29 mouse cellular contexts compared by ENCODE assay signal in genomic region chr11:112722936-112723335, GRCm38 (mm10). TPM values are rescaled to one million over a fixed set of nuclear protein-coding genes. Genes with fewer than 3 reads are reported as not detected.
DNase-seq lines count a peak whose midpoint lies in the region; ATAC-seq and TF ChIP-seq lines count a peak whose summit lies in the region.
"Had no signal": no experiment of that assay in that cellular context is flagged by ENCODE, and none has a peak within 500 bp of the region (broad histone marks: within the 10 kb centered on the region; RNA-seq: fewer than 3 reads in every experiment).

No protein-coding gene starts in this region.

- no peak overlapping the region for H3K4me2 ChIP-seq in forebrain, postnatal 0 days (ENCODE audit: low read depth)
- no peak overlapping the region for H3K4me2 ChIP-seq in liver, embryonic 11.5 days
- H3K4me2 ChIP-seq in liver, postnatal 0 days (ENCODE audit: low read depth, low read length) = no peak overlapping the region
- H3K4me2 ChIP-seq in stomach, embryonic 16.5 days (ENCODE audit: low read depth, low read length) = no peak overlapping the region
- H3K4me2 ChIP-seq: embryonic facial prominence, embryonic 13.5 days; forebrain, embryonic 13.5 days; heart, embryonic 13.5 days; hindbrain, embryonic 14.5 days had no signal

- TF ChIP-seq POLR2A in liver, adult 2 months (IDR thresholded peaks at IDR 0.05; ENCODE audit: extremely low read depth, insufficient read depth, low read length) = no peak

- H3K4me3 ChIP-seq in forebrain, embryonic 10.5 days = no peak overlapping the region
- H3K4me3 ChIP-seq in forebrain, postnatal 0 days (ENCODE audit: low read depth, low read length) = no peak overlapping the region
- H3K4me3 ChIP-seq in liver, adult 2 months (ENCODE audit: insufficient read depth, low read depth, low read length) = no peak overlapping the region
- H3K4me3 ChIP-seq in liver, embryonic 11.5 days (ENCODE audit: low read depth, low read length) = no peak overlapping the region
- H3K4me3 ChIP-seq in liver, postnatal 0 days (ENCODE audit: low read depth, low read length) = no peak overlapping the region
- H3K4me3 ChIP-seq in stomach, embryonic 16.5 days (replicated peaks; ENCODE audit: low read length) = no peak overlapping the region
- H3K4me3 ChIP-seq: embryonic facial prominence, embryonic 10.5 days; embryonic facial prominence, embryonic 13.5 days; erythroblast, embryonic 14.5 days; forebrain, embryonic 13.5 days; gastrocnemius, adult 2 months; heart, embryonic 13.5 days had no signal

- WGBS in forebrain, embryonic 10.5 days = 85% methylated on average over 4 of the region's 4 CpGs
- 87% methylated on average over 4 of the region's 4 CpGs for WGBS in forebrain, postnatal 0 days
- WGBS in liver, adult 2 months = 25% methylated on average over 4 of the region's 4 CpGs
- 48% methylated on average over 4 of the region's 4 CpGs for whole genome bisulfite sequencing in liver, embryonic 11.5 days
- WGBS in liver, postnatal 0 days (ENCODE audit: insufficient replicate concordance) = 42% methylated on average over 4 of the region's 4 CpGs
- 14% methylated on average over 4 of the region's 4 CpGs for WGBS in stomach, embryonic 16.5 days

- DNase-seq in forebrain, embryonic 10.5 days (ENCODE audit: extremely low spot score, low spot score) = no peak
- no peak for DNase-seq in forebrain, postnatal 0 days
- peak; percentile 86 for DNase-seq in liver, adult 2 months (ENCODE audit: extremely low read depth, low read depth, low spot score)
- no peak for DNase-seq in liver, embryonic 11.5 days (ENCODE audit: low spot score)
- no peak for DNase-seq in liver, postnatal 0 days
- DNase-seq in layer of hippocampus, adult 11-12 months (ENCODE audit: low spot score) = no peak
- no peak for DNase-seq in left cerebral cortex, postnatal 4 days
- DNase-seq: adrenal gland, postnatal 14 days; cerebellum, adult 11-12 months; cerebellum, adult 8-10 months; cerebellum, postnatal 10 days; cerebellum, postnatal 36 days; embryo, embryonic 11 days; gastrocnemius, adult 2 months; gastrocnemius, postnatal 14 days; heart, postnatal 14 days; heart, postnatal 4 days had no signal

- no peak for ATAC-seq in forebrain, postnatal 0 days
- ATAC-seq in liver, embryonic 11.5 days (replicated peaks; ENCODE audit: low FRiP score) = no peak
- ATAC-seq in liver, postnatal 0 days = no peak
- ATAC-seq in stomach, embryonic 16.5 days (ENCODE audit: insufficient read depth, low FRiP score) = peak; percentile 74
- ATAC-seq: forebrain, embryonic 13.5 days; forebrain, embryonic 16.5 days; hindbrain, postnatal 0 days; Patski had no signal

- TF ChIP-seq EP300 in liver, postnatal 0 days (IDR thresholded peaks at IDR 0.05; ENCODE audit: low read depth) = no peak

- H3K36me3 ChIP-seq in forebrain, embryonic 10.5 days (replicated peaks) = 0 out of 2 replicates have a peak, but pooled peaks cover 2% of the 10 kb centered on the region
- H3K36me3 ChIP-seq in forebrain, postnatal 0 days (ENCODE audit: insufficient read depth) = no peaks in the 10 kb centered on the region
- no peaks in the 10 kb centered on the region for H3K36me3 ChIP-seq in liver, adult 2 months (ENCODE audit: control insufficient read depth, insufficient read depth, low read length)
- no peaks in the 10 kb centered on the region for H3K36me3 ChIP-seq in liver, embryonic 11.5 days (ENCODE audit: control insufficient read depth, insufficient read depth, low read length)
- no peaks in the 10 kb centered on the region for H3K36me3 ChIP-seq in liver, postnatal 0 days (replicated peaks; ENCODE audit: insufficient read depth, low read length)
- no peaks in the 10 kb centered on the region for H3K36me3 ChIP-seq in stomach, embryonic 16.5 days (ENCODE audit: control insufficient read depth, insufficient read depth, low read length)
- H3K36me3 ChIP-seq: embryonic facial prominence, embryonic 10.5 days; embryonic facial prominence, embryonic 13.5 days; G1E; heart, embryonic 13.5 days had no signal

- no peaks in the 10 kb centered on the region for H3K79me2 ChIP-seq in liver, adult 2 months (ENCODE audit: control insufficient read depth, insufficient read depth, low read length)

- H3K27me3 ChIP-seq in forebrain, embryonic 10.5 days (ENCODE audit: poor library complexity, severe bottlenecking) = no peaks in the 10 kb centered on the region
- no peaks in the 10 kb centered on the region for H3K27me3 ChIP-seq in forebrain, postnatal 0 days (ENCODE audit: insufficient read depth, low read length)
- no peaks in the 10 kb centered on the region for H3K27me3 ChIP-seq in liver, adult 2 months (ENCODE audit: control insufficient read depth, insufficient read depth, low read length)
- no peaks in the 10 kb centered on the region for H3K27me3 ChIP-seq in liver, embryonic 11.5 days (replicated peaks; ENCODE audit: control insufficient read depth, insufficient read depth, low read length)
- no peaks in the 10 kb centered on the region for H3K27me3 ChIP-seq in liver, postnatal 0 days (ENCODE audit: insufficient read depth, low read length)
- no peaks in the 10 kb centered on the region for H3K27me3 ChIP-seq in stomach, embryonic 16.5 days (ENCODE audit: control insufficient read depth, insufficient read depth, low read length)
- H3K27me3 ChIP-seq: CH12.LX; embryonic facial prominence, embryonic 13.5 days; forebrain, embryonic 13.5 days; heart, embryonic 13.5 days had no signal

- peaks cover 4% of the 10 kb centered on the region; the same call in 1 of the 2 replicates for H3K9me3 ChIP-seq in forebrain, embryonic 10.5 days
- no peaks in the 10 kb centered on the region for H3K9me3 ChIP-seq in forebrain, postnatal 0 days (ENCODE audit: low read length)
- no peaks in the 10 kb centered on the region for H3K9me3 ChIP-seq in liver, embryonic 11.5 days (ENCODE audit: control insufficient read depth, low read length)
- no peaks in the 10 kb centered on the region; the same call in 1 of the 2 replicates for H3K9me3 ChIP-seq in liver, postnatal 0 days (ENCODE audit: low read length)
- H3K9me3 ChIP-seq in stomach, embryonic 16.5 days (replicated peaks; ENCODE audit: control insufficient read depth, low read length) = no peaks in the 10 kb centered on the region
- H3K9me3 ChIP-seq: embryonic facial prominence, embryonic 13.5 days had no signal

- no peak for TF ChIP-seq CTCF in forebrain, postnatal 0 days (IDR thresholded peaks at IDR 0.05; ENCODE audit: low read depth)
- no peak for TF ChIP-seq CTCF in liver, adult 2 months (IDR thresholded peaks at IDR 0.05; ENCODE audit: low read depth, low read length)
- no peak for TF ChIP-seq CTCF in liver, postnatal 0 days (IDR thresholded peaks at IDR 0.05; ENCODE audit: low read depth)

- intact Hi-C loops in left cerebral cortex, postnatal 4 days (cut with DNase I) = no loop called here

- peaks cover 4% of the 10 kb centered on the region for H3K4me1 ChIP-seq in forebrain, embryonic 10.5 days
- no peaks in the 10 kb centered on the region for H3K4me1 ChIP-seq in forebrain, postnatal 0 days (ENCODE audit: insufficient read depth)
- peaks cover 12% of the 10 kb centered on the region for H3K4me1 ChIP-seq in liver, adult 2 months (ENCODE audit: control insufficient read depth, insufficient read depth, low read length)
- no peaks in the 10 kb centered on the region; the same call in 1 of the 2 replicates for H3K4me1 ChIP-seq in liver, embryonic 11.5 days (replicated peaks; ENCODE audit: control insufficient read depth, insufficient read depth, low read length)
- H3K4me1 ChIP-seq in liver, postnatal 0 days (ENCODE audit: insufficient read depth) = peaks cover 6% of the 10 kb centered on the region; the same call in 1 of the 2 replicates
- peaks cover 4% of the 10 kb centered on the region for H3K4me1 ChIP-seq in stomach, embryonic 16.5 days (ENCODE audit: control insufficient read depth, insufficient read depth, low read length)
- H3K4me1 ChIP-seq: embryonic facial prominence, embryonic 13.5 days; forebrain, embryonic 13.5 days had no signal

- H3K27ac ChIP-seq in forebrain, embryonic 10.5 days = peak overlapping the region; percentile 35; the same call in 1 of the 2 replicates
- H3K27ac ChIP-seq in forebrain, postnatal 0 days (ENCODE audit: low read depth, low read length) = no peak overlapping the region
- H3K27ac ChIP-seq in liver, adult 2 months (replicated peaks; ENCODE audit: insufficient read depth, low read depth, low read length) = no peak overlapping the region
- H3K27ac ChIP-seq in liver, embryonic 11.5 days (ENCODE audit: low read depth, low read length) = no peak overlapping the region
- peak overlapping the region; percentile 22; the same call in 1 of the 2 replicates for H3K27ac ChIP-seq in liver, postnatal 0 days (ENCODE audit: low read depth)
- no peak overlapping the region for H3K27ac ChIP-seq in stomach, embryonic 16.5 days (ENCODE audit: low read length)
- H3K27ac ChIP-seq: embryonic facial prominence, embryonic 10.5 days; embryonic facial prominence, embryonic 13.5 days; forebrain, embryonic 13.5 days; gastrocnemius, adult 2 months; heart, embryonic 13.5 days; hindbrain, embryonic 14.5 days; hindbrain, postnatal 0 days had no signal

- no peak overlapping the region for H3K9ac ChIP-seq in forebrain, postnatal 0 days
- no peak overlapping the region for H3K9ac ChIP-seq in liver, adult 2 months (ENCODE audit: low read depth, low read length)
- no peak overlapping the region for H3K9ac ChIP-seq in liver, embryonic 11.5 days (ENCODE audit: low read depth, low read length)
- no peak overlapping the region for H3K9ac ChIP-seq in liver, postnatal 0 days (replicated peaks)
- H3K9ac ChIP-seq in stomach, embryonic 16.5 days (ENCODE audit: low read length) = no peak overlapping the region
- H3K9ac ChIP-seq: embryonic facial prominence, embryonic 13.5 days; forebrain, embryonic 13.5 days; heart, embryonic 13.5 days; hindbrain, embryonic 14.5 days had no signal

RNA-seq across cellular contexts. Expression of gene Sox9, which starts 59.1 kb away (rescaled TPM):
- 98.1 and 108 TPM in 2 replicates for polyA plus RNA-seq in forebrain, embryonic 10.5 days (2016; fragmentation: Nextera tagmentation; extraction: Ambion mirVana)
- total RNA-seq in forebrain, postnatal 0 days (2014; rRNA removed) = 5.8 and 6.1 TPM in 2 replicates
- polyA plus RNA-seq in forebrain, postnatal 0 days (2015; fragmentation: Nextera tagmentation; extraction: Ambion mirVana) = 29.8 and 46.6 TPM in 2 replicates
- total RNA-seq in liver, adult 2 months (2014; rRNA removed) = 0.18 and 0.34 TPM in 2 replicates
- polyA plus RNA-seq in liver, adult 2 months (2012; rRNA removed) = 1.8 and 2.5 TPM in 2 replicates
- 10.8 and 11.7 TPM in 2 replicates for polyA plus RNA-seq in liver, embryonic 11.5 days (2014; fragmentation: Nextera tagmentation; extraction: Ambion mirVana)
- polyA plus RNA-seq in liver, postnatal 0 days (2015; fragmentation: Nextera tagmentation; extraction: Ambion mirVana) = 2.5 TPM in 2 replicates
- polyA plus RNA-seq in stomach, embryonic 16.5 days (2015; fragmentation: Nextera tagmentation; extraction: Ambion mirVana) = 31.2 and 32.4 TPM in 2 replicates
- 10 to 100 TPM; 21.3 to 21.4 TPM for total RNA-seq in left cerebral cortex, postnatal 4 days (2021)
- total RNA-seq: CH12.LX had no signal
- polyA plus RNA-seq: erythroblast, embryonic 14.5 days; G1E had no signal

Comparison
In these comparisons a context has a peak if more than half of its experiments do, and no peak if none do; other contexts are left out.
1. H3K27ac ChIP-seq: peak in forebrain, embryonic 10.5 days (single experiment) and liver, postnatal 0 days (single experiment); none in forebrain, postnatal 0 days (single experiment), liver, adult 2 months (single experiment), liver, embryonic 11.5 days (single experiment) and stomach, embryonic 16.5 days (single experiment).